Mouse (Mus musculus) splenic B cell, adult 2 months (primary cell): ENCODE results near the gene Ubap2l.

Experiments
- DNase-seq: peaks from one replicate; pipeline ENCODE4 v3.0.0-alpha.2; 2011; ENCODE audit warnings: low read depth, low spot score
- H3K27me3 ChIP-seq: 2 replicates; pipeline ENCODE4 v1.6.1; 2012; ENCODE audit warnings: mild to moderate bottlenecking, low read length, moderate library complexity, mixed read lengths; ENCODE audit not compliant: control insufficient read depth, poor library complexity, insufficient read depth, severe bottlenecking
- H3K36me3 ChIP-seq: 2 replicates; pipeline ENCODE4 v1.6.1; 2012; ENCODE audit warnings: mild to moderate bottlenecking, low read length, moderate library complexity, mixed read lengths; ENCODE audit not compliant: control insufficient read depth, poor library complexity, insufficient read depth, severe bottlenecking

Ubap2l gene

GRCm38 (mm10) chr3:90034653-90035052, 17.8 kb downstream of the Ubap2l start:
- DNase-seq = no peak
- H3K36me3 ChIP-seq = peaks cover 20% of the 10 kb centered on the region
- H3K27me3 ChIP-seq = no peaks in the 10 kb centered on the region

- Histone ChIP-seq H3K36me3 (peaks cover 39% of the 10 kb centered on the region), H3K27me3 (no peaks in the 10 kb centered on the region)
- no peak for DNase-seq
These were observed 35.8 kb downstream of the Ubap2l start for GRCm38 (mm10) chr3:90016626-90017025.

GRCm38 (mm10) chr3:90010291-90010690, 42.1 kb downstream of the Ubap2l start:
- Histone ChIP-seq H3K36me3 (peaks cover 32% of the 10 kb centered on the region), H3K27me3 (no peaks in the 10 kb centered on the region)
- DNase-seq = no peak

GRCm38 (mm10) chr3:90004091-90004796, 48.2 kb downstream of the Ubap2l start:
- no peaks in the 10 kb centered on the region for H3K27me3 ChIP-seq
- DNase-seq = no peak
- H3K36me3 ChIP-seq = peaks cover 18% of the 10 kb centered on the region; the same call in 1 of the 2 replicates

GRCm38 (mm10) chr3:89999830-90000229, 52.6 kb downstream of the Ubap2l start:
- Histone ChIP-seq H3K36me3 (peaks cover 8% of the 10 kb centered on the region; the same call in 1 of the 2 replicates), H3K27me3 (no peaks in the 10 kb centered on the region)
- peak; percentile 51 for DNase-seq

GRCm38 (mm10) chr3:89999090-89999489, 53.3 kb downstream of the Ubap2l start:
- no peak for DNase-seq
- Histone ChIP-seq H3K36me3 (peaks cover 8% of the 10 kb centered on the region; the same call in 1 of the 2 replicates), H3K27me3 (no peaks in the 10 kb centered on the region)

GRCm38 (mm10) chr3:89998612-89999054, 53.8 kb downstream of the Ubap2l start, which contains the start of gene Hax1:
Gene Hax1 (minus strand): TSS chr3:89998780.
- Histone ChIP-seq H3K36me3 (peaks cover 9% of the 10 kb centered on the region; the same call in 1 of the 2 replicates), H3K27me3 (no peaks in the 10 kb centered on the region)
- peak; percentile 95 for DNase-seq

GRCm38 (mm10) chr3:89997791-89998495, 54.5 kb downstream of the Ubap2l start:
- peak; percentile 31 for DNase-seq
- Histone ChIP-seq H3K27me3 (no peaks in the 10 kb centered on the region), H3K36me3 (peaks cover 9% of the 10 kb centered on the region; the same call in 1 of the 2 replicates)

GRCm38 (mm10) chr3:89994807-89995515, 57.5 kb downstream of the Ubap2l start:
- Histone ChIP-seq H3K27me3 (no peaks in the 10 kb centered on the region), H3K36me3 (peaks cover 7% of the 10 kb centered on the region; the same call in 1 of the 2 replicates)
- peak; percentile 28 for DNase-seq

GRCm38 (mm10) chr3:89987822-89988221, 64.6 kb downstream of the Ubap2l start:
- Histone ChIP-seq H3K36me3 (no peaks in the 10 kb centered on the region), H3K27me3 (no peaks in the 10 kb centered on the region)
- DNase-seq = no peak

GRCm38 (mm10) chr3:89987211-89987610, 65.2 kb downstream of the Ubap2l start:
- DNase-seq = no peak
- H3K27me3 ChIP-seq = no peaks in the 10 kb centered on the region
- no peaks in the 10 kb centered on the region for H3K36me3 ChIP-seq

GRCm38 (mm10) chr3:89982426-89982825, 70.0 kb downstream of the Ubap2l start:
- no peaks in the 10 kb centered on the region for H3K36me3 ChIP-seq
- no peak for DNase-seq
- no peaks in the 10 kb centered on the region for H3K27me3 ChIP-seq

GRCm38 (mm10) chr3:89976859-89977258, 75.6 kb downstream of the Ubap2l start:
- no peaks in the 10 kb centered on the region for H3K27me3 ChIP-seq
- no peak for DNase-seq

GRCm38 (mm10) chr3:89968509-89968908, 83.9 kb downstream of the Ubap2l start:
- Histone ChIP-seq H3K27me3 (no peaks in the 10 kb centered on the region), H3K36me3 (no peaks in the 10 kb centered on the region)
- no peak for DNase-seq

More at GRCm38 (mm10) chr3:89976859-89977258, 75.6 kb downstream of the Ubap2l start:
- no peaks in the 10 kb centered on the region for H3K36me3 ChIP-seq
